Mouse (Mus musculus): ENCODE measurements around the gene Pnpla7.
A peak's percentile ranks its signal among the peaks of the same experiment; 100 is the strongest.
"Not testable (repeated sequence)": the region's sequence is repeated elsewhere in the genome, so short reads cannot be mapped to it uniquely, and the experiment has no call there.

Pnpla7 gene

GRCm38 (mm10) chr2:24942092-24942491 lies 33.7 kb upstream of the Pnpla7 start:
- Histone ChIP-seq H3K9me3 (ENCODE audit: low read length) (no peaks in the 10 kb centered on the region), H3K36me3 (ENCODE audit: insufficient read depth, low read length) (no peaks in the 10 kb centered on the region)

GRCm38 (mm10) chr2:24944304-24944703 lies 31.5 kb upstream of the Pnpla7 start:
- H3K4me1 ChIP-seq (replicated peaks; ENCODE audit: low read depth, low read length); H3K36me3 ChIP-seq (ENCODE audit: insufficient read depth, low read length); H3K9me3 ChIP-seq (ENCODE audit: low read length); H3K4me3 ChIP-seq (replicated peaks; ENCODE audit: low read length): not testable (repeated sequence)
- H3K27me3 ChIP-seq (ENCODE audit: insufficient read depth, low read length): peaks cover 10% of the 10 kb centered on the region; the same call in 1 of the 2 replicates

More at GRCm38 (mm10) chr2:24942092-24942491, 33.7 kb upstream of the Pnpla7 start:
- Histone ChIP-seq H3K4me3 (replicated peaks; ENCODE audit: low read length) (no peak overlapping the region), H3K27me3 (ENCODE audit: insufficient read depth, low read length) (peaks cover 23% of the 10 kb centered on the region), H3K4me1 (replicated peaks; ENCODE audit: low read depth, low read length) (no peaks in the 10 kb centered on the region)
- no peak for TF ChIP-seq NANOG (IDR thresholded peaks at IDR 0.05; ENCODE audit: borderline replicate concordance, low read length)
- no peak for TF ChIP-seq CTCF (conservative IDR thresholded peaks at IDR 0.05; ENCODE audit: low read length)
- TF ChIP-seq POU5F1 (IDR thresholded peaks at IDR 0.05; ENCODE audit: borderline replicate concordance, low read length): no peak

GRCm38 (mm10) chr2:24949421-24950188 lies 26.2 kb upstream of the Pnpla7 start, which contains the start of gene Zmynd19:
Gene Zmynd19, plus strand, starts transcription at chr2:24949792.
- H3K36me3 ChIP-seq (ENCODE audit: insufficient read depth, low read length): peaks cover 38% of the 10 kb centered on the region
- H3K4me1 ChIP-seq (replicated peaks; ENCODE audit: low read depth, low read length): peaks cover 50% of the 10 kb centered on the region
- 0 out of 2 replicates have a peak, but pooled peaks cover 2% of the 10 kb centered on the region for H3K27me3 ChIP-seq (ENCODE audit: insufficient read depth, low read length)
- H3K9me3 ChIP-seq (ENCODE audit: low read length): no peaks in the 10 kb centered on the region
- peak within 1 kb of the TSS; percentile 97 for H3K4me3 ChIP-seq (replicated peaks; ENCODE audit: low read length)
- TF ChIP-seq CTCF (conservative IDR thresholded peaks at IDR 0.05; ENCODE audit: low read length) (no peak), NANOG (IDR thresholded peaks at IDR 0.05; ENCODE audit: borderline replicate concordance, low read length) (no peak), POU5F1 (IDR thresholded peaks at IDR 0.05; ENCODE audit: borderline replicate concordance, low read length) (no peak)

GRCm38 (mm10) chr2:24950189-24950535 lies 25.7 kb upstream of the Pnpla7 start:
- H3K27me3 ChIP-seq (ENCODE audit: insufficient read depth, low read length): 0 out of 2 replicates have a peak, but pooled peaks cover 2% of the 10 kb centered on the region
- peak overlapping the region; percentile 97 for H3K4me3 ChIP-seq (replicated peaks; ENCODE audit: low read length)
- no peaks in the 10 kb centered on the region for H3K9me3 ChIP-seq (ENCODE audit: low read length)
- H3K4me1 ChIP-seq (replicated peaks; ENCODE audit: low read depth, low read length): peaks cover 55% of the 10 kb centered on the region
- peaks cover 44% of the 10 kb centered on the region for H3K36me3 ChIP-seq (ENCODE audit: insufficient read depth, low read length)
- TF ChIP-seq POU5F1 (IDR thresholded peaks at IDR 0.05; ENCODE audit: borderline replicate concordance, low read length) (no peak), NANOG (IDR thresholded peaks at IDR 0.05; ENCODE audit: borderline replicate concordance, low read length) (no peak), CTCF (conservative IDR thresholded peaks at IDR 0.05; ENCODE audit: low read length) (no peak)

DNA sequence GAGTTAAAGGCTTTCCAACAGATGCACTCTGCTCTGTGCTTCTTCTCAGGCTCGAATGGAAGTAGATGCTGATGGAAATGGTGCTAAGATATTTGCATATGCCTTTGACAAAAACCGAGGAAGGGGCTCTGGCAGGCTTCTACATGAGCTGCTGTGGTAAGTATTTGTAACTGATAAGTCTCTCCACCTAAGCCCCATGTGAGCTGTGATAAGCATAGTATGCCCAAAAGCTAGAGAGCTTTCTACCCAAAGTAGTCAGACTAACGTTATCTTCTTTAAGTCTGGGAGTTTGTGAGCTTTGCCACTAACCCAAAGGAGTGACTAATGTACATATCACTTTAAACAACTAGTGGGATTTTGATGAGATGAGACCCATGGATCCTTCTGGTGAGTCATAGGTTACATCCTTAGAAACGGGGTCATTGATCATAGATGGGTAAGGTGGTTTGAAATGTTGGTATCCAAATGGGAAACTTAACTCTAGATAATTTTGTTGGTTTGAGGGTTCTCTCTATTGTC lies 23.2 kb upstream of the Pnpla7 start:
- Histone ChIP-seq H3K9me3 (ENCODE audit: low read length) (no peaks in the 10 kb centered on the region), H3K36me3 (ENCODE audit: insufficient read depth, low read length) (peaks cover 68% of the 10 kb centered on the region)
- TF ChIP-seq CTCF (conservative IDR thresholded peaks at IDR 0.05; ENCODE audit: low read length) (no peak), NANOG (IDR thresholded peaks at IDR 0.05; ENCODE audit: borderline replicate concordance, low read length) (no peak), POU5F1 (IDR thresholded peaks at IDR 0.05; ENCODE audit: borderline replicate concordance, low read length) (no peak)

DNA sequence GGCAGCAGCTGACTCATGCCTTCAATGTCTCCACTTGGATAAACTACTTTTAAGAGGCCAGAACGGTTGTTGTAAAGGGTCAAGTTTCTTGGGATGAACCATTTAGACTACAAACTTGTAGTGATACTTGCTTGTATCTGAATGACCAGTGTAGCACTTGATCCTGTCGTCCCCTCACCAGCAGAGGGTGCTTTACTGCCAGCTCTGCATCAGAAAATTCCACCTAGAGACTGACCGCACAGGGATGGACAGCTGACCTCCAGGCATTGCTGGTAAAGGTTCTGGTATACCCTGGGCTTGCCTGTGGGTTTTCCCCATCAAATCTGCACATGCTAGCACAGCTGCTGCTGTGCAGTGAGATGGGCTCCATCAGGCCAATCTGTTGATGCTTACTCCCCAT lies 14.9 kb upstream of the Pnpla7 start:
- Histone ChIP-seq H3K27me3 (ENCODE audit: insufficient read depth, low read length) (no peaks in the 10 kb centered on the region), H3K4me1 (replicated peaks; ENCODE audit: low read depth, low read length) (peaks cover 26% of the 10 kb centered on the region), H3K9me3 (ENCODE audit: low read length) (no peaks in the 10 kb centered on the region), H3K36me3 (ENCODE audit: insufficient read depth, low read length) (peaks cover 86% of the 10 kb centered on the region), H3K4me3 (replicated peaks; ENCODE audit: low read length) (no peak overlapping the region)
- no peak for TF ChIP-seq POU5F1 (IDR thresholded peaks at IDR 0.05; ENCODE audit: borderline replicate concordance, low read length)
- no peak for TF ChIP-seq NANOG (IDR thresholded peaks at IDR 0.05; ENCODE audit: borderline replicate concordance, low read length)
- peak; percentile 43 for TF ChIP-seq CTCF (conservative IDR thresholded peaks at IDR 0.05; ENCODE audit: low read length)

More for the DNA sequence above, 23.2 kb upstream of the Pnpla7 start:
- H3K4me3 ChIP-seq (replicated peaks; ENCODE audit: low read length): no peak overlapping the region
- peaks cover 67% of the 10 kb centered on the region for H3K4me1 ChIP-seq (replicated peaks; ENCODE audit: low read depth, low read length)
- H3K27me3 ChIP-seq (ENCODE audit: insufficient read depth, low read length): no peaks in the 10 kb centered on the region

- Histone ChIP-seq H3K9me3 (ENCODE audit: low read length) (no peaks in the 10 kb centered on the region), H3K36me3 (ENCODE audit: insufficient read depth, low read length) (peaks cover 85% of the 10 kb centered on the region), H3K27me3 (ENCODE audit: insufficient read depth, low read length) (no peaks in the 10 kb centered on the region), H3K4me3 (replicated peaks; ENCODE audit: low read length) (peak within 1 kb of the TSS; percentile 92), H3K4me1 (replicated peaks; ENCODE audit: low read depth, low read length) (peaks cover 20% of the 10 kb centered on the region)
- peak; percentile 91 for TF ChIP-seq CTCF (conservative IDR thresholded peaks at IDR 0.05; ENCODE audit: low read length)
- no peak for TF ChIP-seq NANOG (IDR thresholded peaks at IDR 0.05; ENCODE audit: borderline replicate concordance, low read length)
These were observed 13.4 kb upstream of the Pnpla7 start, which contains the start of gene Dph7 for GRCm38 (mm10) chr2:24962304-24963000. Gene Dph7, plus strand, starts transcription at chr2:24962400.

DNA sequence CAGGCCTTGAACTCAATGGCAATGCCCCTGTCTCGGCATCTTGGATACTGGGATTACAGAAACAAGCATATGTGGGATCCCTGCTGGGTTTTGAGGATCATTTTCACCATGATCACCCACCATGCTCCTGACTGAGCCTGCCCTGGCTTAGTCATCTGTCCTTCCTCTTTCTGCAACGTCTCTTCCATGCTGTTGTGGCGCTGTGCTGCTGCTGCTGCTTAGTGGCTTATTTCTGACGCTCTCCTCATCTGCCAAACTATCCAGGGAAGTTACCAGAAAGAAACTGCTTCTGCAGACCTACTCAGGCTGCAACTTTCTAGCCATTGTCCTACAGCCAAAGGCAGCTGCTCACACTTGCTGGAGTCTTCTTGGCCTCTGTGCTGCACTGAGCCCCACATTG lies 5.4 kb upstream of the Pnpla7 start:
- Histone ChIP-seq H3K4me3 (replicated peaks; ENCODE audit: low read length) (no peak overlapping the region), H3K27me3 (ENCODE audit: insufficient read depth, low read length) (no peaks in the 10 kb centered on the region), H3K4me1 (replicated peaks; ENCODE audit: low read depth, low read length) (peaks cover 16% of the 10 kb centered on the region), H3K9me3 (ENCODE audit: low read length) (no peaks in the 10 kb centered on the region), H3K36me3 (ENCODE audit: insufficient read depth, low read length) (peaks cover 86% of the 10 kb centered on the region)
- TF ChIP-seq CTCF (conservative IDR thresholded peaks at IDR 0.05; ENCODE audit: low read length) (no peak), POU5F1 (IDR thresholded peaks at IDR 0.05; ENCODE audit: borderline replicate concordance, low read length) (no peak), NANOG (IDR thresholded peaks at IDR 0.05; ENCODE audit: borderline replicate concordance, low read length) (no peak)

GRCm38 (mm10) chr2:24974452-24974851 lies 1.4 kb upstream of the Pnpla7 start:
- H3K4me3 ChIP-seq (replicated peaks; ENCODE audit: low read length): peak overlapping the region; percentile 92
- H3K36me3 ChIP-seq (ENCODE audit: insufficient read depth, low read length): peaks cover 46% of the 10 kb centered on the region
- H3K4me1 ChIP-seq (replicated peaks; ENCODE audit: low read depth, low read length): peaks cover 46% of the 10 kb centered on the region
- not testable (repeated sequence) for H3K27me3 ChIP-seq (ENCODE audit: insufficient read depth, low read length); H3K9me3 ChIP-seq (ENCODE audit: low read length)
